Mouse (Mus musculus) forebrain, embryonic 11.5 days (tissue): ENCODE data around the gene Ubash3a. TPM values are rescaled to one million over a fixed set of nuclear protein-coding genes. Genes with fewer than 3 reads are reported as not detected.

Experiments
- ATAC-seq: fragments of 200-750 bp; cut with Nextera tagmentation; replicated peaks from 2 replicates; pipeline ENCODE4 v1.8.0; 2017; ENCODE audit warnings: moderate TSS enrichment; ENCODE audit not compliant: low FRiP score
- DNase-seq: peaks from one replicate; pipeline ENCODE4 v3.0.0-alpha.2; 2017; ENCODE audit warnings: low spot score
- H3K27ac ChIP-seq: fragments of 300-500 bp; sonication (generic); 2 replicates; pipeline ENCODE4 v1.5.1; 2014; ENCODE audit warnings: low read depth, low read length
- H3K27me3 ChIP-seq: fragments of 300-500 bp; sonication (generic); 2 replicates; pipeline ENCODE4 v1.6.1; 2014; ENCODE audit warnings: mild to moderate bottlenecking, low read length, mixed read lengths; ENCODE audit not compliant: control insufficient read depth, insufficient read depth
- H3K36me3 ChIP-seq: fragments of 300-500 bp; sonication (generic); 2 replicates; pipeline ENCODE4 v1.6.1; 2014; ENCODE audit warnings: mild to moderate bottlenecking, low read length, moderate library complexity, mixed read lengths; ENCODE audit not compliant: control insufficient read depth, insufficient read depth
- H3K4me1 ChIP-seq: fragments of 300-500 bp; sonication (generic); replicated peaks from 2 replicates; pipeline ENCODE4 v1.6.1; 2014; ENCODE audit warnings: low read length, mixed read lengths; ENCODE audit not compliant: control insufficient read depth, insufficient read depth
- H3K4me2 ChIP-seq: fragments of 300-500 bp; sonication (generic); 2 replicates; pipeline ENCODE4 v1.6.1; 2014; ENCODE audit warnings: low read depth, mild to moderate bottlenecking, low read length, moderate library complexity, mixed read lengths; ENCODE audit not compliant: severe bottlenecking
- H3K4me3 ChIP-seq: fragments of 300-500 bp; sonication (generic); 2 replicates; pipeline ENCODE4 v1.5.1; 2014; ENCODE audit warnings: low read depth, low read length
- H3K9ac ChIP-seq: fragments of 300-500 bp; sonication (generic); 2 replicates; pipeline ENCODE4 v1.6.1; 2014; ENCODE audit warnings: low read length
- H3K9me3 ChIP-seq: fragments of 300-500 bp; sonication (generic); 2 replicates; pipeline ENCODE4 v1.6.1; 2016; ENCODE audit warnings: low read length, mixed read lengths; ENCODE audit not compliant: control insufficient read depth
- WGBS: fragments of 180-500 bp; shearing (Covaris S2); extraction: QIAGEN DNeasy Blood & Tissue Kit; methylation state at CpG from one replicate; pipeline ENCODE4 v1.1.7; 2014; 5-methylcytosine and 5-hydroxymethylcytosine counted together
- polyA plus RNA-seq: library from polyadenylated mRNA; unstranded; fragments of >200 nt; fragmentation: Nextera tagmentation; extraction: Ambion mirVana; gene quantifications from 2 replicates; pipeline ENCODE4 v1.2.1, GENCODE M21; 2014

Gene Ubash3a
- polyA plus RNA-seq, result 0.27 and 0.79 TPM in 2 replicates

DNA sequence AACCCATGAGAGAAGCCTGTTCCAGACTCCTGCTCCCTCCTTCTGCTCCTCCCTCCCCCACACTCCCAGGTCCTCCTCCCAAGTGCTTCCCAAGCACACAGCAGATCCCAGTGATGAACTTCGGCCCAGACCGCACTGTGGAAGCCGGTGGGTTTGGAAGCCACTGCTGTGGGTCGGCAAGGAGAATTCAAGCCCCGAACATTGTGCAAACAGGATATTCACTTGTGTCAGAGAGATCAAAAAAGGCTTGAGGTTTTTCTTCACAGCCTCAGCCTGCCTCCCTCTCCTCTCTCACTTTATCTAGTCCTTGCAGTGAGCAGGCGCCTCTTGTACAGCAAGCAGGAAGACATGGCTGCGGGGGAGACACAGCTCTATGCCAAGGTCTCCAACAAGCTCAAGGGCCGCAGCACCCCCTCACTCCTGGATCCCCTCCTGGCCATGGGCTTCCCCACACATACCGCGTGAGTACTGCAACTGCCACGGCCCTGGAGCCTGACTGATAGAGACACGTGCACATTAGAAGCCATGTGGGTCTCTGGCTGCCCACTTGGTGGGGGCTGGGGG lies at the start of gene Ubash3a:
Gene Ubash3a, plus strand, starts transcription at position 103 of the 564 bp plus-strand sequence.
- ATAC-seq (no peak), DNase-seq (no peak)
- Histone ChIP-seq H3K4me3 (no peak within 1 kb of the TSS), H3K36me3 (no peaks in the 10 kb centered on the region), H3K4me2 (no peak within 1 kb of the TSS), H3K9ac (no peak within 1 kb of the TSS), H3K4me1 (no peaks in the 10 kb centered on the region), H3K9me3 (no peaks in the 10 kb centered on the region), H3K27me3 (no peaks in the 10 kb centered on the region), H3K27ac (no peak within 1 kb of the TSS)
- 83% methylated on average over 12 of the region's 12 CpGs for WGBS

DNA sequence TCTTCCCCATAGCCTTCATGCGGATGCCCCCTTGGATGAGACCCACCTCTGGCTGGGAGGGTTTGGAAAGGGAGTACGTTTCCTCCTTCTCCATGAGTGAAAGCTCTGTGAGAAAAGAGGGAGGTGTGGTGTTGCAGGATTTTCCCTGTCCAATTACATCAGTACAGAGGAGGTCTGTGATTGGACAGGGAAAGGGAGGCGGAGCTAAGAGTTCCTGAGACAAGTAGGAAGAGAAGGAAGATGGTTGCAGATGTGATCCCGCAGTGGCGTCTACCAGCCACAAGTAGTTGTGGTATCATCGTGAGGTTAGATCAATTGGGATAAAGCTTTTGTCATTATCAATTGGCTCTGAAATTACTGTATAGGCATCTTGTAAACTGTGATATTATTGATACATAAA lies 49.8 kb upstream of the Ubash3a start:
- Histone ChIP-seq H3K9ac (no peak overlapping the region), H3K27me3 (no peaks in the 10 kb centered on the region), H3K4me1 (no peaks in the 10 kb centered on the region), H3K9me3 (no peaks in the 10 kb centered on the region), H3K36me3 (no peaks in the 10 kb centered on the region), H3K4me2 (no peak overlapping the region), H3K27ac (no peak overlapping the region), H3K4me3 (no peak overlapping the region)
- DNase-seq, result no peak
- no peak for ATAC-seq
- WGBS, result 80% methylated on average over 6 of the region's 6 CpGs

DNA sequence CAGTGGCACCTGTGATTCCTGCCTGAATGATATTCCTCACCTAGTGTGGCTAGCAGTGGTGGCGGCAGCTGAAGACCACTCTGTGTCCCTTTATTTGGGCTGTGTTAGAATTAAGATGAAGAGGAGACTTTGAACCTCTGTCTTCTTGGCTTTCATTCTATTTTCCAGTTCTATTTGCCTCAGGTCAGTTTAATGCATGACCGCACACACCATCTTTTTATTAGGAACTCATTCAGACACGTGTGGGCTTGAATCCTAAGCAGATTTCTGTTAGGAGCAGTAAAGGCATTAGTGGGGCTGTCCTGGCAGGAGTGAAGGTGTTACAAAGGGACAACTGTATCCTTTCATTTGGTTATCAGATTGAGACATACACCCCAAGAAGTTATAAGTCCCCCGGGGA lies 47.4 kb upstream of the Ubash3a start:
- DNase-seq (no peak), ATAC-seq (no peak)
- no peak overlapping the region for H3K4me3 ChIP-seq
- no peaks in the 10 kb centered on the region for H3K36me3 ChIP-seq
- no peaks in the 10 kb centered on the region for H3K9me3 ChIP-seq
- WGBS, result 68% methylated on average over 4 of the region's 4 CpGs
- no peaks in the 10 kb centered on the region for H3K4me1 ChIP-seq
- no peak overlapping the region for H3K27ac ChIP-seq
- H3K9ac ChIP-seq, result no peak overlapping the region
- H3K4me2 ChIP-seq, result no peak overlapping the region
- no peaks in the 10 kb centered on the region for H3K27me3 ChIP-seq

DNA sequence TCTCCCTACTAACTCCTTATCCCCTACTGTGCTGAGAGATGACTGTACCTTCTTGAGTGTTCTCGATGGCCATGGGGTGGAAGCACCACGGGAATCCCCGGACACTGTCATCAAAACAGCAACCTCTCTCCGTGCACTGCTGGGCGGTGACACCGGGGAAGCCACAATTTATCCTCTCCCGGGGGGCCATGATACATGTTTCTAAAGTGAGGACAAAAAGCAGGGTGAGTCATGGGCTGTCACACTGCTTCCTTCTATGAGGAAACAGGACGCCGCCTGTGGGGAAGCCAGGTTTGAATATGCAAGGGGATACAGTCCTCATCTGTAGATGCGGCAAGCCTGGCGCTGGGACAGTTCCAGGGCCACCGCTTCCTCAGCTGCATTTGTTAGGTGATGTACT lies 45.1 kb upstream of the Ubash3a start:
- Histone ChIP-seq H3K9ac (no peak overlapping the region), H3K4me1 (no peaks in the 10 kb centered on the region), H3K4me2 (no peak overlapping the region), H3K4me3 (no peak overlapping the region), H3K27ac (no peak overlapping the region), H3K36me3 (no peaks in the 10 kb centered on the region), H3K27me3 (no peaks in the 10 kb centered on the region), H3K9me3 (no peaks in the 10 kb centered on the region)
- no peak for DNase-seq
- ATAC-seq, result no peak
- 92% methylated on average over 12 of the region's 12 CpGs for WGBS

DNA sequence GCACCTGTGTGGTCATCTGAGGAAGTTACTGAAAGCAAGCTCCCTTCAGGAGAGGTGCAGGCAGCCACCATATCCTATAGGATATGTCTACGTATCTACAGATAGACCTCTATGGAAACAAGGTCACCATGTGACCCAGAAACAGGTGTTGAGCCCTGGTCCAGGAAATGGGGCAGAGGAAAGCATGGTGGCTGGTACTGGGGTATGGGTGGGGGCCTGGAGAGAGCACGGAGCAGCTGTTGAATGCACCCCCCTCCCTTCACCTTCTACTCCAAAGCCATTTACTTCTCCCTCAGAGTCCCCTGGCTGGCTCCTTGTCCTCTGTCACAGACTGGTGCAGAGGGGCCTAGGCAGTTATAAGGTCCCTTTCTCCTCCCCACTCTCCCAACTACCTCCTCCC lies 43.9 kb upstream of the Ubash3a start:
- Histone ChIP-seq H3K27ac (no peak overlapping the region), H3K4me3 (no peak overlapping the region), H3K4me2 (no peak overlapping the region), H3K9me3 (no peaks in the 10 kb centered on the region), H3K9ac (no peak overlapping the region), H3K4me1 (no peaks in the 10 kb centered on the region), H3K27me3 (no peaks in the 10 kb centered on the region), H3K36me3 (no peaks in the 10 kb centered on the region)
- 86% methylated on average over 2 of the region's 2 CpGs for WGBS
- ATAC-seq (no peak), DNase-seq (no peak)

DNA sequence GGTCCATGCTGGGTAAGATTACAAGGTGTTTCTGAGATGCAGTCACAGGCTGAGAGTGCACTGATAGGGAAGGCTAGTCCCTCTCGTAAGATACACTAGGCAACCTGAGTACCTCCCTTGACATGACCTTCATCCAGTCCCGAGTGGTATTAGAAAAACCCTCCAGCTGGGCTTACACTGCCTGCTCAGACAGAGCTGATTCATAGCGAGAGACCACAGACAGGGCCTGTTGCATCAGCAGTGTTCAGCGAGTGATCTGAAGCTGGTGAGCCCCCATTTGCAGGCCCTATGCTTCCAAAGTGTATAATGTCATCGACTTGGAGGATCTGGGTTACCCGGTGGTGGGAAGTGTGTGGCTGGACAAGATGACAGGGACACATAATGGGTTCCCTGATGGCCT lies 42.5 kb upstream of the Ubash3a start, which contains the start of gene Tff1:
Gene Tff1, minus strand, starts transcription at position 151 of the 400 bp plus-strand sequence.
- WGBS, result 85% methylated on average over 6 of the region's 6 CpGs
- DNase-seq, result no peak
- no peaks in the 10 kb centered on the region for H3K36me3 ChIP-seq

DNA sequence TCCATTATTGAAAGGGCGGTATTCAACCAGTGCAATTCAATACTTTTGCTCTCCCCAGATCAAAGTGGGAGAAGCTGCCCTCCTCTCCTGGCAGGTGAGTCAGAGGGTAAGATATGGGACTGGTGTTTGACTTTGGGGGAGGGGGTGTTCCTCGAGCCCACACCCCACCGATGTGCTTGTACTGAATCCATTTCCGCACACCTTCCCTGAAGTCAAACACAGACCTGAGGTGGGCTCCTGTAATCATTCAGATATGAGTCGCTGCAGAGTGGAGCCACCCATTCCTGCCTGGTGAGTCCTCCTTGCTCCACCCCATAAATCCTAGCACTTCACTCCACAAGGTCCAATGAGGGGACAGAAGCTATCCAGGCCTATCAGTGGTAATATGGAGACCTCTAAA lies 37.9 kb upstream of the Ubash3a start:
- Histone ChIP-seq H3K4me1 (no peaks in the 10 kb centered on the region), H3K27me3 (no peaks in the 10 kb centered on the region), H3K9me3 (no peaks in the 10 kb centered on the region), H3K4me3 (no peak overlapping the region), H3K27ac (no peak overlapping the region), H3K9ac (no peak overlapping the region), H3K36me3 (no peaks in the 10 kb centered on the region), H3K4me2 (no peak overlapping the region)
- 88% methylated on average over 5 of the region's 5 CpGs for WGBS
- DNase-seq, result no peak
- ATAC-seq, result no peak

More for the DNA sequence above, 42.5 kb upstream of the Ubash3a start, which contains the start of gene Tff1:
- Histone ChIP-seq H3K4me1 (no peaks in the 10 kb centered on the region), H3K4me2 (no peak within 1 kb of the TSS), H3K27me3 (no peaks in the 10 kb centered on the region), H3K9me3 (no peaks in the 10 kb centered on the region), H3K9ac (no peak within 1 kb of the TSS), H3K4me3 (no peak within 1 kb of the TSS), H3K27ac (no peak within 1 kb of the TSS)
- no peak for ATAC-seq

DNA sequence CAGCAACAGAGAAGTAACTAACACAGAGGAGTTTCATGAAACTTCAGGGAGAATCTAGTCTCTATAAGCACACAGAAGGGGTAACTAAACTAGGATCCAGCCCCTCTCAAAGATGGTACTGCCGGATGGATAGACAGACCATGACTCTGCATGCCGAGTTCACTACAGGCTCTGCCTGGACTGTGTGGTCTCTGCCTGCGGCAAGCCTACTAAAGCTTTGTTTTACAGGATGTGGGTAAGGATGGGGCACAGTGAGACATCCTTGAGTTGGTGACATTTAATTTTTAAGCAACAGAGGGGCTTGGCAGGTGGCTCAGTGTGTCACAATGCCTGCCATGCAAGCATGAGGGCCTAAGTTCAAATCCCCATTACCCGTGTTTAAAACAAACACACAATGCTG lies 31.4 kb upstream of the Ubash3a start:
- Histone ChIP-seq H3K4me3 (no peak overlapping the region), H3K9me3 (no peaks in the 10 kb centered on the region), H3K4me1 (no peaks in the 10 kb centered on the region), H3K4me2 (no peak overlapping the region), H3K27me3 (no peaks in the 10 kb centered on the region), H3K9ac (no peak overlapping the region), H3K27ac (no peak overlapping the region), H3K36me3 (no peaks in the 10 kb centered on the region)
- DNase-seq, result no peak
- ATAC-seq, result no peak
- WGBS, result 91% methylated on average over 4 of the region's 4 CpGs

DNA sequence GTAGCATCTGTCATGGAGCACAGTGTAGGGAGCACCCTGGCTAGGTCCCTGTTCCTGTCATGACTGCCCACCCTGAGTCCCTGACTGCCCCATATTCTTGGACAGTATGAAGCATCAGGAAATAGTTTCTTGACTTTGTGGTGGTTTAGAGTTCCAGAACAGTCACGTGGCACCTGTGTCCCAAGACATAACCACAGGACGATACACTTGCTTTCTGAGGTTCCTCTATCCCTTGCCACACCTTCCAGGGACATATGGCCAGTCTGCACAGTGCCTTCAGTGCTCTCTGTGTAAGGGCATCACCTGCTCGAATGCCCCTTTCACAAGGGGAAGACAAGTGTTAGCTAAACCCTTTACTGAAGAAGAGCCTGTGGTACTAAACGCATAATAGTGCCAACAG lies 26.2 kb upstream of the Ubash3a start:
- no peaks in the 10 kb centered on the region for H3K36me3 ChIP-seq
- H3K9ac ChIP-seq, result no peak overlapping the region
- H3K27ac ChIP-seq, result no peak overlapping the region
- H3K4me3 ChIP-seq, result no peak overlapping the region
- H3K9me3 ChIP-seq, result no peaks in the 10 kb centered on the region
- no peak overlapping the region for H3K4me2 ChIP-seq
- no peaks in the 10 kb centered on the region for H3K4me1 ChIP-seq
- DNase-seq (no peak), ATAC-seq (no peak)
- no peaks in the 10 kb centered on the region for H3K27me3 ChIP-seq
- WGBS, result 83% methylated on average over 4 of the region's 4 CpGs
